Mouse (Mus musculus) heart, postnatal 0 days (tissue): ENCODE measurements around the gene Wasf2.
A peak's percentile ranks its signal among the peaks of the same experiment; 100 is the strongest.

Experiments used
- CTCF ChIP-seq: IDR thresholded peaks from 2 replicates; pipeline ENCODE4 v1.5.1; 2016; ENCODE audit warnings: antibody characterized with exemption, control low read depth, low read depth
- EP300 ChIP-seq: IDR thresholded peaks from 2 replicates; pipeline ENCODE4 v1.6.1; 2016; ENCODE audit warnings: antibody characterized with exemption, low read depth

DNA sequence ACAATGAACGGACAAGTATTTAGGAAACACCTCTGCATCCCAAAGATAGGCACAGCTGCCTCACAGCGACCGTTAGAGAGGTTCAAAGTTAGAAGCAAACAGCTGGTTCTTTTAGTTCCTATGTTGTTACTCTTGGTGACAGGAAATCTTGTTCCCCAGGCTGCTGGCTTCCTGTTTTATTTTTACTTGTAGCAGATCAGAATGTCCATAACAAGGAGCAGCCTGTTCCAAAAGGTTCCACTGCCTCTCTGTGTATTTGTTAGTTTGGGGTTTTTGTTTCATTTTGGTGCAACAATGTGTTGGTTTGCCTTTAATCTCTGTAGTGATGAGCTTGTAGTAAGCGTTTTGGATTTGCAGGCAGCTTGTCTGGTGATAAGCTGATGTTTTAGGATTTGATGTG, 44.1 kb downstream of the Wasf2 start:
- TF ChIP-seq EP300: peak; percentile 73
- TF ChIP-seq CTCF: no peak
